In the genomic region with DNA sequence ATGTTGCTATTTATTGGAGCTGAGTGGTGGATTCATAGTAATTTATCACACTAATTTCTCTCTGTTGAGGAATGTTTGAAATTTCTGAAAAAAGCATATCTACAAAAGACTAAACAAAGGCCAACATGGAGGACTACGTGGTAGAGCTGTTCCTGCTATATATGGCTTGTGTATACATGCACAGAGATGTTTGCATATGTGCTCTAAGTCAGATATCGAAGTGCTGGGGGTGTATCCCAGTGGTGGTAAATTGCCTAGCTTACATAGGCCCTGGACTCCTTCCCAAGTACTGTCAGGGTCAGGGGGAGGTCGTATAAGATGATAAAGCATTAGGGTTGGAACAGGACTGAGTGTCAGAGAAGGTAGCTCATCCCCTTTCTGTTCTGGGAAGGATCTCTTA, we compare ENCODE assay signal across 21 mouse cellular contexts. TPM values are rescaled to one million over a fixed set of nuclear protein-coding genes. Genes with fewer than 3 reads are reported as not detected.
DNase-seq lines count a peak whose midpoint lies in the region; ATAC-seq lines count a peak whose summit lies in the region.
"Had no signal": no experiment of that assay in that cellular context is flagged by ENCODE, and none has a peak within 500 bp of the region (broad histone marks: within the 10 kb centered on the region; RNA-seq: fewer than 3 reads in every experiment).

No protein-coding gene starts in this region.

- H3K27ac ChIP-seq in lung, embryonic 16.5 days (ENCODE audit: low read length) = no peak overlapping the region
- H3K27ac ChIP-seq in intestine, embryonic 14.5 days (ENCODE audit: low read depth) = peak overlapping the region; percentile 51; the same call in 1 of the 2 replicates
- H3K27ac ChIP-seq in macrophage = peak overlapping the region; percentile 42
- H3K27ac ChIP-seq: embryonic facial prominence, embryonic 13.5 days; forebrain, embryonic 12.5 days; heart, embryonic 10.5 days; hindbrain, embryonic 12.5 days; hindbrain, postnatal 0 days had no signal

- H3K4me2 ChIP-seq in lung, embryonic 16.5 days (ENCODE audit: low read depth, low read length) = no peak overlapping the region
- H3K4me2 ChIP-seq in intestine, embryonic 14.5 days (ENCODE audit: low read length) = no peak overlapping the region
- H3K4me2 ChIP-seq: embryonic facial prominence, embryonic 13.5 days; forebrain, embryonic 12.5 days; hindbrain, embryonic 12.5 days had no signal

- intact Hi-C loops in gastrocnemius, postnatal 14 days (cut with DNase I; ENCODE audit: low total_unique reads) = no loop called here

- peaks cover 29% of the 10 kb centered on the region for H3K36me3 ChIP-seq in lung, embryonic 16.5 days (ENCODE audit: control insufficient read depth, insufficient read depth, low read length)
- peaks cover 78% of the 10 kb centered on the region for H3K36me3 ChIP-seq in intestine, embryonic 14.5 days (ENCODE audit: control insufficient read depth, insufficient read depth, low read length)
- H3K36me3 ChIP-seq in macrophage (ENCODE audit: inconsistent target) = peaks cover 79% of the 10 kb centered on the region

- H3K9me3 ChIP-seq in lung, embryonic 16.5 days (ENCODE audit: control insufficient read depth, low read length) = no peaks in the 10 kb centered on the region
- no peaks in the 10 kb centered on the region for H3K9me3 ChIP-seq in intestine, embryonic 14.5 days (ENCODE audit: control insufficient read depth, low read length)
- H3K9me3 ChIP-seq: embryonic facial prominence, embryonic 13.5 days; forebrain, embryonic 12.5 days; heart, embryonic 10.5 days; hindbrain, embryonic 12.5 days had no signal

- H3K27me3 ChIP-seq in lung, embryonic 16.5 days (ENCODE audit: control insufficient read depth, insufficient read depth, low read depth, low read length) = no peaks in the 10 kb centered on the region
- no peaks in the 10 kb centered on the region for H3K27me3 ChIP-seq in intestine, embryonic 14.5 days (replicated peaks; ENCODE audit: control insufficient read depth, insufficient read depth, low read length)
- H3K27me3 ChIP-seq: embryonic facial prominence, embryonic 13.5 days; forebrain, embryonic 12.5 days; hindbrain, embryonic 12.5 days had no signal

- peaks cover 59% of the 10 kb centered on the region; the same call in 1 of the 2 replicates for H3K79me2 ChIP-seq in macrophage (ENCODE audit: inconsistent target)

- DNase-seq in lung, adult 18-20 months = no peak
- no peak for DNase-seq in intestine, embryonic 14.5 days (ENCODE audit: low spot score)
- DNase-seq in gastrocnemius, adult 18-20 months (ENCODE audit: low spot score) = no peak
- DNase-seq in gastrocnemius, postnatal 14 days = no peak
- DNase-seq in adrenal gland, postnatal 25 days = no peak
- DNase-seq: adrenal gland, adult 8-10 months; cerebellum, adult 18-20 months; cerebellum, adult 9-11 months; cerebellum, postnatal 36 days; gastrocnemius, postnatal 25 days; heart, postnatal 10 days; heart, postnatal 4 days had no signal

- peaks cover 7% of the 10 kb centered on the region for H3K4me1 ChIP-seq in lung, embryonic 16.5 days (replicated peaks; ENCODE audit: control insufficient read depth, insufficient read depth, low read length)
- 0 out of 2 replicates have a peak, but pooled peaks cover 8% of the 10 kb centered on the region for H3K4me1 ChIP-seq in intestine, embryonic 14.5 days (replicated peaks; ENCODE audit: control insufficient read depth, insufficient read depth, low read length)
- H3K4me1 ChIP-seq: embryonic facial prominence, embryonic 13.5 days; forebrain, embryonic 12.5 days; heart, embryonic 10.5 days; hindbrain, embryonic 12.5 days had no signal

- no peak overlapping the region for H3K9ac ChIP-seq in lung, embryonic 16.5 days (ENCODE audit: low read length)
- no peak overlapping the region for H3K9ac ChIP-seq in intestine, embryonic 14.5 days (ENCODE audit: low read length)
- H3K9ac ChIP-seq: embryonic facial prominence, embryonic 13.5 days; forebrain, embryonic 12.5 days; hindbrain, embryonic 12.5 days had no signal

- peak; percentile 68 for ATAC-seq in lung, embryonic 16.5 days (ENCODE audit: low read depth)
- ATAC-seq in intestine, embryonic 14.5 days (replicated peaks; ENCODE audit: low FRiP score, low TSS enrichment, low read depth) = no peak
- ATAC-seq: forebrain, embryonic 16.5 days; hindbrain, postnatal 0 days had no signal

- 44% methylated on average over 3 of the region's 3 CpGs for WGBS in lung, embryonic 16.5 days
- 67% methylated on average over 3 of the region's 3 CpGs for WGBS in intestine, embryonic 14.5 days
- 96% methylated on average over 3 of the region's 3 CpGs for WGBS in macrophage (ENCODE audit: missing documents)

- no peak overlapping the region for H3K4me3 ChIP-seq in lung, embryonic 16.5 days (ENCODE audit: low read length)
- H3K4me3 ChIP-seq in intestine, embryonic 14.5 days (ENCODE audit: low read depth, low read length) = no peak overlapping the region
- no peak overlapping the region for H3K4me3 ChIP-seq in macrophage (ENCODE audit: inconsistent target)
- H3K4me3 ChIP-seq: embryonic facial prominence, embryonic 13.5 days; forebrain, embryonic 12.5 days; heart, embryonic 10.5 days; hindbrain, embryonic 12.5 days had no signal

RNA-seq across cellular contexts. Expression of gene Tmem87b, which starts 14.7 kb away (rescaled TPM):
- 35.0 and 35.4 TPM in 2 replicates for polyA plus RNA-seq in lung, embryonic 16.5 days (2015; fragmentation: Nextera tagmentation; extraction: Ambion mirVana)
- polyA plus RNA-seq in intestine, embryonic 14.5 days (2014; fragmentation: Nextera tagmentation; extraction: Ambion mirVana) = 34.2 and 36.8 TPM in 2 replicates
- 100 to 1,000 TPM; 222 to 824 (median 423) TPM for total RNA-seq in macrophage (2018; cell fraction: chromatin; rRNA removed)
- 10 to 100 TPM; 15.6 to 61.3 (median 38.6) TPM for total RNA-seq in macrophage (2018; cell fraction: cytosol; rRNA removed)
- total RNA-seq in macrophage (2018; cell fraction: nucleus; rRNA removed) = 100 to 1,000 TPM; 117 to 458 (median 228) TPM
- 32.3 to 57.1 TPM (median 34.6 TPM) in 3 replicates for polyA plus RNA-seq in macrophage (2018)
- 10 to 100 TPM; 13.3 to 14.9 TPM for total RNA-seq in gastrocnemius, adult 18-20 months (2021)
- 10 to 100 TPM; 13.0 to 13.3 TPM for total RNA-seq in gastrocnemius, postnatal 14 days (2021)
- 45.8 and 55.4 TPM in 2 replicates for total RNA-seq in adrenal gland, postnatal 25 days (2021)

RNA-seq across cellular contexts. Expression of gene Fbln7, which starts 30.2 kb away (rescaled TPM):
- polyA plus RNA-seq in lung, embryonic 16.5 days (2015; fragmentation: Nextera tagmentation; extraction: Ambion mirVana) = 7.9 and 8.0 TPM in 2 replicates
- 6.4 and 7.0 TPM in 2 replicates for polyA plus RNA-seq in intestine, embryonic 14.5 days (2014; fragmentation: Nextera tagmentation; extraction: Ambion mirVana)
- under 1 TPM in 1 of 26 experiments, not detected in 25; 0.63 TPM for total RNA-seq in macrophage (2018; cell fraction: chromatin; rRNA removed)
- under 1 TPM in 1 of 26 experiments, not detected in 25; 0.06 TPM for total RNA-seq in macrophage (2018; cell fraction: cytosol; rRNA removed)
- total RNA-seq in macrophage (2018; cell fraction: nucleus; rRNA removed) = under 1 TPM in 1 of 26 experiments, not detected in 25; 0.24 TPM
- polyA plus RNA-seq in macrophage (2018) = not detected in 3 replicates
- total RNA-seq in gastrocnemius, adult 18-20 months (2021) = 1 to 10 TPM; 2.0 to 3.1 TPM
- 10 to 100 TPM; 10.3 to 10.5 TPM for total RNA-seq in gastrocnemius, postnatal 14 days (2021)
- 2.2 and 3.6 TPM in 2 replicates for total RNA-seq in adrenal gland, postnatal 25 days (2021)
- total RNA-seq: granulocyte monocyte progenitor cell, adult 5-6 weeks had no signal
